Mouse (Mus musculus) CD4-positive, CD25-positive, alpha-beta regulatory T cell, adult 2 months (primary cell): ENCODE data around the gene Pip5k1b.

Experiments
- DNase-seq: peaks from one replicate; pipeline ENCODE4 v3.0.0-alpha.2; 2012; ENCODE audit warnings: low read depth, low spot score

Gene Pip5k1b

DNA sequence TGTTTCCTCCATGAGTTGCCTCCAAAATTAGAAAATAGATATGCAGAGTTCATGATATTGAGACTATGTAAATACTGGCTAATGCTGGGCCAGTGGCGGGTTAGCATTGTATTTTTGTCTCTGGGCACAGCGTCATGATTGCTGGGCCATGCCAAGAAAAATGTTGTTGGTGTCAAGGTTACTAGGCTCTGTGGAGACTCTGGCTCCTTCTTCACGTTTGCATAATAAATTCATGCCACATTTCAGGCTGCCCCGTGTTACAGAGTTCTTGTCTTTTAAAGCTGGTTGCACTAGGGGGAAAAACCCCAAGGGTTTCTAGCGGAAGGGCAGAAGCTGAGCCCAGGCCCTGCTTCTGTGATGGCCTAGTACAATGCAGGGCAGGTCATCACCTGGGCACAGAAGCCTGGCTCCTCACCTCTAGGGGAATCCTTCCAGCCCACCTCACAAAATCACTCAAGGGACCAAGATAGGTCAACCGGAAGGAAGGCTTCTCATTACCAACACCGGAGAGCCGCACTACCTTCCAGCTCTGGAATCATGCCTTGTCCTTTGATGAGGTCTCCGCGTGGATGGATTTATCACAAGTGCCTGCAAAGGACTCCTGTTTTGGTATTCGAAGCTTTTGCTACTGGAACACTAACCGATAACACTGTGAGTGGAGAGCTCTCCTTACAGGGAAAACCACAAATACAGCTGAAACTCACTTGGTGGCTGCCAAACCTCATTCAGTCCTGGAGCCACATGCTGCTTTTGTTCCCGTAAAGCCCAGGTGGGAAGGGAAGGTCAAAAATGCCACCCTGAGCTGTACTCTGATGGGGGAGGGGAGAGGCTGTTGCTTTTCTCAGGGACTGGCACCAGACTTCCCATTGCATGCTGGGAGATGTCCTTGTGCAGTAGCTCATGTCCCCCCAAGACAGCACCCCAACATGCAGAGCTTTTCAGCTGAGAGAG lies 248.1 kb downstream of the Pip5k1b start:
- no peak for DNase-seq

GRCm38 (mm10) chr19:24306351-24306750 lies 249.3 kb downstream of the Pip5k1b start:
- DNase-seq, result no peak

DNA sequence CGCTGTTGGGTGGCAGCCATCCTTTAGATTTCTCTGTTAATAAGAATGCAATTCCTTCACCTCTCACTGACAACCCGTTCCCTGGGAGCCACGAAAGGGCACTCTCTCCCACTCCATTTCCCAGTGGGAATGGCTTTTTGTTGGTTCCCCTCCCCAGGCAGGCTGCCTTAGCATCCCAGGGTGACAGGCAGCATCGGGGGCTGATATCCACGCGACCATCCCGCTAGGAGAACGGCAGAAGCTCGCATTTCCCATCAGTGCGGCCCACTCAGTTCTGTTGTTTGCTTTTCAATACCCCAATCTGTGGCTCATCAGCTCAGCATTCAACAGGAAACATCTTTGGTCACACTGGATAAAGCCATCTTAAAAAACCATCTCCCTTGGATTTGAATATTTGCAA lies 253.5 kb downstream of the Pip5k1b start:
- DNase-seq, result no peak

- DNase-seq, result no peak
Observed at GRCm38 (mm10) chr19:24301768-24302148, 253.9 kb downstream of the Pip5k1b start.

DNA sequence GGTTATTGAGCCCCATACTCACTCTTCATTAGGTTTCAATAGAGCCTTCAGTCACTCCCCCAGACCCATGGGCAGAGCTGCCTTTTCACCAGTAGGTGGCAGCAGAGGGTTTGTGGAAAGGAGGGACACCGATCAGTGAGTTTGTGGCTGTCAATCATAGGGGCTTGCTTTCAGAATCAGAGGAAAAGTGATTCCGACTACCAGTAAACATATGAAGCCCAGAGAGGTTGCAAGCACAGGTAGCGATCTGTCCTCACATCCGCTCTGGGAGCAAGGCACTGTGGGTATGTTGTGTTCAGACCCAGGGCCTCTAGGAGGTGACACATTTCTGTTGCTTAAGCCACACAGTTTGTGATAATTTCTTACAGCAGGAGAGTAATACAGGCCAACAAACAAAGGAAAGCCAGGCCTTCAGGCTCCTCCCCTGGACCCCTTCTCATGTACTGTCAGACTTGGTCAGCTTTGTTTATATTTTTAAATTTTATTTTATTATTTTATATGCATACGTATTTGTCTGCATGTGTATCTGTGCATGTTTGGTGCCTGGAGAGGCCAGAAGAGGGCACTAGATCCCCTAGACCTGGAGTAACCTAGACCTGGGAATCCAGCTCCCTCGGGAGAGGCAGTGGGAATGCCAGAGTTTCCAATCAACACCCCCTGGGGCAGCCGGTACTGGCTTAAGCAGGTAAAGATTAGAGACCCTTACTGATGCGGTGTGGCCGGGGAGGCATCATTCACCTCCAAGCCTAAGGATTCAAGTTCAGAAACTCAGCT lies 254.5 kb downstream of the Pip5k1b start:
- DNase-seq, result peak; percentile 84

DNA sequence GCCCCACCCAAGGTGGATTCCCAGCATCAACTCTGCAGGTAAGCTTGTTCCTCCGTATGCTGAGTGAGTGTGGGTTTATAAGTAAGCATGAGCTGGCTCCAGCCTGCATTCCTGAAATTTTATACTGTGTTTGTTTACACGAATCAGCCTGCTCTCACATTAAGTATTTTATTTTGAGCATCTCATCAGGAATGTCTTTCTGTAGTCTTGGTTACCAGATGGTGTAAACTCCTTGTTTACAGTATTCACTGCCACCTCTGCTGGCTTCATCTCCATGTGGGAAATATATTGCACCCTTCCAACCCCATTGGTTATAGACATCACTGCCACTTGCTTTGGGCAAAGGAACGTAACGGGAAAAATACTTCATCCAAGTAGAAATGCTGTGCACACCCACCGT lies 262.1 kb downstream of the Pip5k1b start:
- DNase-seq, result no peak

- DNase-seq, result peak; percentile 82
Observed at GRCm38 (mm10) chr19:24284187-24284586, 271.5 kb downstream of the Pip5k1b start.

- no peak for DNase-seq
Observed at GRCm38 (mm10) chr19:24281288-24281980, 274.2 kb downstream of the Pip5k1b start.

- peak; percentile 75 for DNase-seq
Observed at GRCm38 (mm10) chr19:24280601-24281228, 275.0 kb downstream of the Pip5k1b start, which contains the start of gene Fxn. TSS of gene Fxn (minus strand) at chr19:24280605.

- peak; percentile 90 for DNase-seq
Observed at GRCm38 (mm10) chr19:24279706-24280600, 275.7 kb downstream of the Pip5k1b start.

- no peak for DNase-seq
Observed at GRCm38 (mm10) chr19:24278859-24279258, 276.8 kb downstream of the Pip5k1b start.

- DNase-seq, result no peak
Observed at GRCm38 (mm10) chr19:24274281-24274680, 281.4 kb downstream of the Pip5k1b start.

DNA sequence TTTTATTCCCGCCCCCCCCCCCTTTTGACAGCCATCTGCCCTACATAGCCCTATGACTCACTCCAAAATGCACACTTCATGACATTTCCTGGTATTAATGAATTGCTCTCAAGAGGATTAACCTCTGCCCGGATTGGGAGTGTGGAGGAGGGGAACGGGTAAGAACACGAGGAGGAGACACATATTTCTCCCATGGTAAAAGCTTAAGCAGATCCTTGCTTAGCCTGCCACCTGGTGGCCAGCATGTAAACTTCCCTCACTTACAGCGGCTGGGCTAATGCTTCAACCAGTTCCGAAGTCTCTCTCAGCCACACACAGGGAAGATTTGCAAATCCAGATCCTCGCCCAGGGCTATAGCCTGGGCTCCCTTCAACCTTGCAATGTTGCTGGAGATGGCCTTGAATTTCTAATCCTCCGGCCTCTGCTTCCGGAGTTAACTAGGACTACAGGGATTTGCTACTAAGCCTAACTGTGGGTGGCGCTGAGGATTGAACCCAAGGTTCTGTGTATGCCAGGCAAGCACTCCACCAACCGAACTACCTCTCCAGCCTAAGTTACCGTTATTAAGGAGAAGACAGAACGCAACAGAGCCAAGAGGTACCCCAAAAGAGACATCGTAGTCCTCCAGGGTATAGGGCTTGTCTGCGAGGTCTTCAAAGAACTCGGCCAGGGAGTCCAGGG lies 283.8 kb downstream of the Pip5k1b start:
- peak; percentile 88 for DNase-seq

GRCm38 (mm10) chr19:24271326-24271725 lies 284.3 kb downstream of the Pip5k1b start:
- DNase-seq, result peak; percentile 24

DNA sequence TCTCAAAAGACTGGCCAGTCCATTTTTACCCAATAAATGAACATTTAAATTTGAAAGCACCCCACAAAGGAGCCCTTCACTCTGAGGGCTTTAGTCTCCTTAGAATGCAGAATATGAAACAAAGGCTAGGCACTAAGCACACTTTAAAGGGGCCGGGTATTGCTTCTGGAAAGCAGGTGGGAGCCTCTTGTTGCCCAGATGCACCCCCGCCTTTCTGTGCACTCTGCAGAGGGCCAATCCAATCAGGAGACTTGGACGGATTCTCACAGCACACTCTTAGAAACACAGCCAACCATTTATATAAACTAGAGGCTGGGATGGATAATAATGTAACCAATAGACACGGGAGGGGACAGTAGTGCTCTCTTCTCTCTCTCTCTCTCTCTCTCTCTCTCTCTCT lies 287.1 kb downstream of the Pip5k1b start:
- DNase-seq, result no peak

GRCm38 (mm10) chr19:24266046-24266830 lies 289.4 kb downstream of the Pip5k1b start:
- DNase-seq, result no peak

DNA sequence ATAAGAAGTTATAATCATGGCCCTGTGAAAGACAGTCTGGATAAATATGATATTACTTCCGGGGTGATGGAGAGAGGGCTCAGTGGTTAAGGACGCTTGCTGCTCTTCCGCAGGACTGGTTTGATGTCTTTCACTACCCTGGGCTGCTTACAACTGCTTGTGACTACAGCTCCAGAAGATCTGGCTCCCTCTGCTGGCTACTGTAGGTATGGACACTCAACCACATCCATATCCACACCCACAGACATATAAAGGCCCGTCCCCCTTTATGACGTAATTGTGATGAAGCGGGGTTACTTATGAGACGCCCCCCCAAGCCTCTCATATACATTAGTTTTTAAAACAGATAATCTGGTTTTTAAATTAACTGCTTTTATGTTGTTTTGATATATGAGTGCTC lies 290.7 kb downstream of the Pip5k1b start:
- DNase-seq, result peak; percentile 91

- DNase-seq, result no peak
Observed at GRCm38 (mm10) chr19:24262736-24263135, 292.9 kb downstream of the Pip5k1b start.
